Mouse (Mus musculus): ENCODE data around the gene Nfib.

Nfib gene

GRCm38 (mm10) chr4:82641066-82641680 is 64.4 kb downstream of the Nfib start:
- in situ Hi-C loops (cut with MboI; ENCODE audit: low pct_unique_long_range_greater_than_20kb in 1 of 2, low sequenced_read_pairs in 2 of 2, unreplicated experiment in 1 of 2): loop anchor here (10.0 to 25.0 kb wide), 2 partner anchors 294 to 296 kb away; no protein-coding TSS in a partner anchor

- in situ Hi-C loops (cut with MboI; ENCODE audit: low pct_unique_long_range_greater_than_20kb in 1 of 2, low sequenced_read_pairs in 2 of 2, unreplicated experiment in 1 of 2): loop anchor here in 1 of 2 experiments (25.0 kb wide), 1 partner anchor 299 kb away; no protein-coding TSS in a partner anchor
Measured at GRCm38 (mm10) chr4:82638251-82638650, 67.3 kb downstream of the Nfib start.

DNA sequence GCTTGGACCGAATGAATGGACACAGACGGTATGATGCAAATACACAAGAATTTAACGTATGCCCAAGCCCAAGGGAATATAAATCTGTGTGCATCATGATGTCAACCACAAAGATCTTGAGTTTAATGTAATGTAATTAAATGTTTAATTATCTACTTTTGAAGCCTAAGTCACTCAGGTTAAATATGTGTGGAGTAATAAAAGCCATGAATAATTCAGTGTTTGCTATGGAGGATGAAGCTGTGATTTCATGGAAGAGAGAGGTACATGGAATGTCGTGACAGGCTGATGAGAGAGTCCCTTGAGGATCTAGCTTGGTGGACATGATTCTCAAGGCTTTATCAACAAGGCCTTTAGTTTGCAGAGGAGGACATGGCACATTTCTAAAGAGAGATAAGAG is 67.9 kb downstream of the Nfib start:
- in situ Hi-C loops (cut with MboI; ENCODE audit: low pct_unique_long_range_greater_than_20kb in 1 of 2, low sequenced_read_pairs in 2 of 2, unreplicated experiment in 1 of 2): loop anchor here in 1 of 2 experiments (25.0 kb wide), 1 partner anchor 300 kb away; no protein-coding TSS in a partner anchor

GRCm38 (mm10) chr4:82636658-82637057 is 68.9 kb downstream of the Nfib start:
- in situ Hi-C loops (cut with MboI; ENCODE audit: low pct_unique_long_range_greater_than_20kb in 1 of 2, low sequenced_read_pairs in 2 of 2, unreplicated experiment in 1 of 2): loop anchor here in 1 of 2 experiments (25.0 kb wide), 1 partner anchor 301 kb away; no protein-coding TSS in a partner anchor

- in situ Hi-C loops (cut with MboI; ENCODE audit: low pct_unique_long_range_greater_than_20kb in 1 of 2, low sequenced_read_pairs in 2 of 2, unreplicated experiment in 1 of 2): loop anchor here in 1 of 2 experiments (25.0 kb wide), 1 partner anchor 301 kb away; no protein-coding TSS in a partner anchor
Measured at GRCm38 (mm10) chr4:82635881-82636280, 69.7 kb downstream of the Nfib start.

- in situ Hi-C loops (cut with MboI; ENCODE audit: low pct_unique_long_range_greater_than_20kb in 1 of 2, low sequenced_read_pairs in 2 of 2, unreplicated experiment in 1 of 2): loop anchor here in 1 of 2 experiments (25.0 kb wide), 1 partner anchor 302 kb away; no protein-coding TSS in a partner anchor
Measured at GRCm38 (mm10) chr4:82635118-82635517, 70.4 kb downstream of the Nfib start.

DNA sequence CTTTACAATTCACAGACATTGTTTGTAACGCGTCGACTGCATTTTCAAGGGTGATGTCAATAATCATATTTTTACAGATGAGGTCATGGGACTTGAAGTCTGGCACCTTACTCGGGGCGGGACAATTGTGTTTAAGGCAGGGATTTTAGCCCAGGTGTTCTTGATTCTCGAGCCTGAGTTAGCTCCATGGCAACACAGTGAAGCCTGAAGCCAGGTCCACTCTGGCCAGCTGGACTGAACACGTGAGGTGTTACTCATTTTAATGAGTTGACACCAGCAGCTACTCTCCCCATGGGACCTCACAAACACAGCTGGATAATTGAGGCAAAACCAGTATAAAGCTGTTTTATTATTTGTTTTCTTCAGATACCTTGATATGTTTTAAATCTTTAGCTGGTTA is 71.2 kb downstream of the Nfib start:
- in situ Hi-C loops (cut with MboI; ENCODE audit: low pct_unique_long_range_greater_than_20kb in 1 of 2, low sequenced_read_pairs in 2 of 2, unreplicated experiment in 1 of 2): loop anchor here in 1 of 2 experiments (25.0 kb wide), 1 partner anchor 303 kb away; no protein-coding TSS in a partner anchor

- in situ Hi-C loops (cut with MboI; ENCODE audit: low pct_unique_long_range_greater_than_20kb in 1 of 2, low sequenced_read_pairs in 2 of 2, unreplicated experiment in 1 of 2): loop anchor here (25.0 kb wide), 2 partner anchors 313 to 662 kb away; no protein-coding TSS in a partner anchor
Measured at GRCm38 (mm10) chr4:82624285-82625045, 81.1 kb downstream of the Nfib start.

- in situ Hi-C loops (cut with MboI; ENCODE audit: low pct_unique_long_range_greater_than_20kb in 1 of 2, low sequenced_read_pairs in 2 of 2, unreplicated experiment in 1 of 2): loop anchor here in 1 of 2 experiments (25.0 kb wide), 1 partner anchor 662 kb away; no protein-coding TSS in a partner anchor
Measured at GRCm38 (mm10) chr4:82623835-82624234, 81.7 kb downstream of the Nfib start.

DNA sequence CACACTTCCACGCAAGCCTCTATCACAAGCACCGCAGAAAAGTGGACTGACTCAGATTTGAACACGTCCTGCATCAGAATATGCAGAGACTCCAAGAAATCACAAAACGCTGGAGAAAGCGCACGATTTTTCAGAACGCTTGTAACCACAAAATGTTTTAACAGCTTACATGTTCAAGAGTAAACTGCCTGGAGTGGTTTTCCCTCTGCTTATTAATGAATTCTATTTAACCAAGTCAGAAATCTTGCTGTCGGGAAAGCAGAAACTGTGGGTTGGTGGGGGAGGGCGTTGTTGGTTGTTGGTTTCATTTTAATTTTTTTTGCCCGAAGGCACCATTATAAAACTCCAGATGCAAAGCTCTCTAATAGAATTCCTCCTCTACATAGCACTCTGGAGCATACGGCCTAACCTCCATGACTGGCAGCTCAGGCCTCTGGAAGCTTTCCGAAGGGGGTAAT is 82.4 kb downstream of the Nfib start:
- in situ Hi-C loops (cut with MboI; ENCODE audit: low pct_unique_long_range_greater_than_20kb in 1 of 2, low sequenced_read_pairs in 2 of 2, unreplicated experiment in 1 of 2): loop anchor here in 1 of 2 experiments (25.0 kb wide), 1 partner anchor 661 kb away; no protein-coding TSS in a partner anchor

- in situ Hi-C loops (cut with MboI; ENCODE audit: low pct_unique_long_range_greater_than_20kb in 1 of 2, low sequenced_read_pairs in 2 of 2, unreplicated experiment in 1 of 2): loop anchor here in 1 of 2 experiments (25.0 kb wide), 1 partner anchor 660 kb away; no protein-coding TSS in a partner anchor
Measured at GRCm38 (mm10) chr4:82622321-82622836, 83.2 kb downstream of the Nfib start.

DNA sequence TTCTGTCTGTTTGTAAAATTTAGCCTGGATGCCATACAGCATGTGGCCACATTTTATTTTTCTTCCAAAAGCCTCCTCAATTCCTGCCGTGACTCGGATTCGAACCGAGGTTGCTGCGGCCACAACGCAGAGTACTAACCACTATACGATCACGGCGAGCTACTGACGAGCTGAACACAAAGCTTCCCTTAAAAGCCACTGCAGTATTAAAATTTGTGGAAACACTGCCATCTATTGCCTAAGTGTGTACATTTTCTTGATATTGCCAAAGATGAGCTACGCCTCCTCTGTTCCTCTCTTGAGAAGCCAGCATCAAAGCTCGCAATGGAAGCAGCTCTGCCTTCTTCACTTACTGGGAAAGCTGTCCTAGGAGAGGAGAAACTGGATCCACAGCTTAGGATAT is 86.0 kb downstream of the Nfib start:
- in situ Hi-C loops (cut with MboI; ENCODE audit: low pct_unique_long_range_greater_than_20kb in 1 of 2, low sequenced_read_pairs in 2 of 2, unreplicated experiment in 1 of 2): loop anchor here in 1 of 2 experiments (25.0 kb wide), 1 partner anchor 657 kb away; no protein-coding TSS in a partner anchor

DNA sequence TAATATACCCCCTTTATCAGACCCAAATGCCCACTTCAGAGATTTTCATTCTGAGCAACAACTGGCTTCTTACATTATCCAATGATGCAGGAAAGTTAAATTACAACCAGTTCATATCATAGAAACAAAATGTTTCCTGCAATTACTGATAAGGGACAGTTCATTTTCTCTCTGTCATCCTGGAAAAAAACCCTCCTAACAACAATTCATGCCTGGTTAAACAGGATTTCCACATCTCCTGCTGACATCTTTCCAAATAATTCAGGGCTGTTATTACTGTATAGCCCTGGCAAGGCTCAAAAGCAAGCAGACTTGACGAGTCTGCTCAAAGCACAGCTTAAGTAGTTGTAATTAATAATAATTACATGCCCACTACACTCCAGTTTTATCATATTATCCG is 86.5 kb downstream of the Nfib start:
- in situ Hi-C loops (cut with MboI; ENCODE audit: low pct_unique_long_range_greater_than_20kb in 1 of 2, low sequenced_read_pairs in 2 of 2, unreplicated experiment in 1 of 2): loop anchor here in 1 of 2 experiments (25.0 kb wide), 1 partner anchor 657 kb away; no protein-coding TSS in a partner anchor

GRCm38 (mm10) chr4:82617257-82617656 is 88.3 kb downstream of the Nfib start:
- in situ Hi-C loops (cut with MboI; ENCODE audit: low pct_unique_long_range_greater_than_20kb in 1 of 2, low sequenced_read_pairs in 2 of 2, unreplicated experiment in 1 of 2): loop anchor here in 1 of 2 experiments (25.0 kb wide), 1 partner anchor 655 kb away; no protein-coding TSS in a partner anchor

- in situ Hi-C loops (cut with MboI; ENCODE audit: low pct_unique_long_range_greater_than_20kb in 1 of 2, low sequenced_read_pairs in 2 of 2, unreplicated experiment in 1 of 2): loop anchor here in 1 of 2 experiments (25.0 kb wide), 1 partner anchor 653 kb away; no protein-coding TSS in a partner anchor
Measured at GRCm38 (mm10) chr4:82615712-82616111, 89.8 kb downstream of the Nfib start.

DNA sequence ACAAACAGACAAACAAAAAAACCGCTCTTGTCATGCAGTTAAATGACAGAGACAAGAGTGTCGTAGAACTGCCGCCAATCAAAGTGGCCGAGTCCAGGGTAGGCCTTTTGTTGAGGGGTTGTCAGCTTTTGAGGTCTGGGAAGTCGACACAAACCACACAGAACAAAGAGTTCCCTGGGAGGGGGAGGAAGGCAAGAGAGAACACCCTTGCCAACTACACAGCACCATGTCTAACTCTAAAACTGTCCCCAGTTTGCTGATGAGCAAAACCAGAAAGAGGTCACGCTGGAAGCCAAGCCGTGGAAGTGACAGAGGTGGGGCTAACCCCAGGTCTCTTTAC is 91.1 kb downstream of the Nfib start:
- in situ Hi-C loops (cut with MboI; ENCODE audit: low pct_unique_long_range_greater_than_20kb in 1 of 2, low sequenced_read_pairs in 2 of 2, unreplicated experiment in 1 of 2): loop anchor here in 1 of 2 experiments (25.0 kb wide), 1 partner anchor 652 kb away; no protein-coding TSS in a partner anchor

GRCm38 (mm10) chr4:82613606-82614465 is 91.7 kb downstream of the Nfib start:
- in situ Hi-C loops (cut with MboI; ENCODE audit: low pct_unique_long_range_greater_than_20kb in 1 of 2, low sequenced_read_pairs in 2 of 2, unreplicated experiment in 1 of 2): loop anchor here in 1 of 2 experiments (25.0 kb wide), 1 partner anchor 652 kb away; no protein-coding TSS in a partner anchor
